Mouse (Mus musculus) liver (tissue): ENCODE results near the gene Cracr2b.

ENCODE experiments used
- DNase-seq: peaks from one replicate; pipeline ENCODE4 v3.0.0-alpha.2; 2020; ENCODE audit warnings: mixed read lengths

Gene Cracr2b

GRCm38 (mm10) chr7:141492738-141493137, 31.8 kb downstream of the Cracr2b start:
- DNase-seq, result no peak

DNA sequence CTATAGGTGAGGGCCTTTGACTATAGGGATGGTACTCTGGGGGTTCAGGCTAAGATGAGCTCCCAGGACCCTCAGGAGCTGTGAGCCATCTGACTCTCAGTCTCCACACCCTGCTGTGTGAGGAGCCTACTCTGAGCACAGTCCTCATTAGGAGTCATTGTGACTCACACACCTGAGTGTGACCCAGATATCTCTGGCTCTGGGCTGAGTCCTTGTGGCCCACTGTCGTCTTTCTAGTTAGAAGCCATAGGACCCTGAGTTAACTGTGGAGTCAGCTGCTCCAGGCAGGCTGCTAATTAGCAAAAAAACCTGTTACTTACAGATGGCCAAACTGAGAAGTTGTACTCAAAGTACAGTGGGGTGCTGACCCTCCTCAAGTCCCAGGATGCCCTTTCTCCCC, 32.8 kb downstream of the Cracr2b start:
- no peak for DNase-seq

DNA sequence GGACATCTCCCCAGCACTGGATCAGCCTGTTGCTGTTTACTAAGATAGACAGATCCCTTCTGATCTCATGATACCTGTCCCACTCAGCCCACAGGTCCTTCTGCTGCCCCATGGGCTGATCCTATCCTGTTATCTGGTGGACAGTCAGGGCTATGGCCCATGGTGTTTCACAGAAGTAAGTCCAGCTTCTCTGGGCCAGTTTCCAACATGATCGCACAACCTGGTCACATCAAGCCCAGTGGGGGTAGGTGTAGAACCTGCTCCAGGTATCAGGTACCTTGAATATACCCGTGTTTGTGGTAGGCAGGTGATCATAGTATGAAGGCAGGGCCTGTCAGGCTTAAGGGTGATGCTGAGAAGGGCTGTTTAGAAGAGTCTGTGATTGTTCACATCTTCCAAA, 34.5 kb downstream of the Cracr2b start:
- DNase-seq, result no peak

GRCm38 (mm10) chr7:141495940-141496339, 35.0 kb downstream of the Cracr2b start:
- no peak for DNase-seq

- DNase-seq, result no peak
Measured at GRCm38 (mm10) chr7:141497600-141497999, 36.7 kb downstream of the Cracr2b start.

DNA sequence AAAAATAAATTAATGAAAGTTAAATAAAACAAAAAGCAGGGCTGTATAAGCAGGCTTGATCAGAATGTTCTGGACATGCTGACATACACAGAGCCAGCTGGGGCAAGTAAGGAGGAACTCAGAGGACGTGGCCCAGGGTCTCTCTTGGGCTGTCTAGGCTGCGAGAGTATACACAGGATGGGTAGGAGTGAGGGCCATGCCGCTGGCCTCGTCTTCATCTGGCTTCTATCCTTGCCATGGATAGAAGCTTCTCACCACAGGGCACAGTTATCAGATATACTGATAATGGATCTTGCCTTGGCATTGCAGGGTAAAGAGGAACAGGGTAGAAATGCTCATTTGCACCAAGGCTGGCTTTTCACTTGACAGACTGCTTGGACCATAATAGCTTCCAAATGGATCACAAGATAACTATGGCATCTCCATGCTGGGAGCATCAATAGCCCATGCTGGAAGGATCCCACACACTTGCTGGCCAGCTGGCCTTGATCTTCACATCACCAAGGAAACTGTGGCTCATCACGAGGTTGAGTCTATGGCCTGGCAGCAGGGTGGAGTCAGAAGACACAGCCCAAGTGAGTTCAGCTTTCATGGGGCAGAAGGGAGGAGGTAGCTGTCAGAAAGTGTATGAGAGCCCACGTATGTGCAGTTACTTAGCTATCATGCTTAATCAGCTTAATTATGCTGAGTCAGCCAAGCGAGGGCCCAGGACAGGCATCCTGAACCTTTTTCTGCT, 41.1 kb downstream of the Cracr2b start:
- no peak for DNase-seq

- no peak for DNase-seq
Measured at GRCm38 (mm10) chr7:141502556-141502905, 41.6 kb downstream of the Cracr2b start.

- peak; percentile 52 for DNase-seq
Measured at GRCm38 (mm10) chr7:141506278-141506677, 45.4 kb downstream of the Cracr2b start.

GRCm38 (mm10) chr7:141508160-141508559, 47.3 kb downstream of the Cracr2b start:
- DNase-seq, result peak; percentile 60

GRCm38 (mm10) chr7:141510196-141510595, 49.3 kb downstream of the Cracr2b start:
- DNase-seq, result no peak

DNA sequence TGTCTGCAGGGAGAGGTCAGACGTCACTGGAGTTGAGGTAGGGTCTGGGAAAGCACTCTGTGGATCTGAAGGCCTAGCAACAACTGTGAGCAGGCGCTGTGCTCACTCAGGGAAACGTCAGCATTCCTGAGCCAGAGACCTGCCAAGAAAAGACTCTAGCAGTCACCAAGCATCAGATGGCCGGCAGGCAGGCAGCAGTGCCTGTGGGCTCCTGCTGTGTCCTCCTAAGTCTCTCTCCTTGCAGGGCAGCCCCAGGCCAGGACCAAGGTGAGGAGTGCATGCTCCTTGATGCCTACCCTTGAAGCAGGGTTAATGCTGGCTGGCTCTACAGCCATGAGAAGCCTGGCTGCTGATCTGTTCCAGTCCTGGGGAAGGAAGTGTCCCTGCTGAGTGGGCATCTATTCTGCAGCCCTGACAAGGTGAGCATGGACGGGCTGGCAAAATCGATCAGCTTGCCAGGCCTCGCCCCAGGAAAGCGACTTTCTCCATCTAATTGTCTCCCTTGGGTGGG, 49.8 kb downstream of the Cracr2b start:
- no peak for DNase-seq
